Mouse (Mus musculus) cerebellum, adult 9-11 months (tissue): ENCODE results near the gene Dhdh.
A peak's percentile ranks its signal among the peaks of the same experiment; 100 is the strongest.
"Not testable (repeated sequence)": the region's sequence is repeated elsewhere in the genome, so short reads cannot be mapped to it uniquely, and the experiment has no call there.

Experiments
- DNase-seq: peaks from one replicate; pipeline ENCODE4 v3.0.0; 2022

Gene Dhdh

GRCm38 (mm10) chr7:45488293-45489204 is at the start of gene Dhdh:
Gene Dhdh (minus strand): TSS chr7:45488805.
- DNase-seq: peak; percentile 79

GRCm38 (mm10) chr7:45537602-45538001 is 49.0 kb upstream of the Dhdh start:
- peak; percentile 54 for DNase-seq

- no peak for DNase-seq
These were observed 47.1 kb upstream of the Dhdh start for GRCm38 (mm10) chr7:45535676-45536075.

GRCm38 (mm10) chr7:45530643-45531042 is 42.0 kb upstream of the Dhdh start:
- DNase-seq: no peak

GRCm38 (mm10) chr7:45529461-45529860 is 40.9 kb upstream of the Dhdh start:
- DNase-seq: peak; percentile 39

GRCm38 (mm10) chr7:45527169-45527568 is 38.6 kb upstream of the Dhdh start:
- not testable (repeated sequence) for DNase-seq

- peak; percentile 60 for DNase-seq
These were observed 38.0 kb upstream of the Dhdh start for GRCm38 (mm10) chr7:45526474-45527120.

GRCm38 (mm10) chr7:45525809-45526473 is 37.3 kb upstream of the Dhdh start, which contains the start of the genes Ppp1r15a and Plekha4:
Gene Ppp1r15a (minus strand): TSS chr7:45526268.
Gene Plekha4 (plus strand): TSS chr7:45526330.
- DNase-seq: peak; percentile 94

- DNase-seq: peak; percentile 69
These were observed 36.4 kb upstream of the Dhdh start for GRCm38 (mm10) chr7:45524841-45525621.

- DNase-seq: no peak
These were observed 35.1 kb upstream of the Dhdh start for GRCm38 (mm10) chr7:45523678-45524170.

- DNase-seq: peak; percentile 61
These were observed 34.5 kb upstream of the Dhdh start for GRCm38 (mm10) chr7:45522957-45523676.

GRCm38 (mm10) chr7:45522194-45522752 is 33.7 kb upstream of the Dhdh start:
- no peak for DNase-seq

- peak; percentile 88 for DNase-seq
These were observed 33.2 kb upstream of the Dhdh start for GRCm38 (mm10) chr7:45521728-45522184.

- DNase-seq: peak; percentile 59
These were observed 32.0 kb upstream of the Dhdh start for GRCm38 (mm10) chr7:45520605-45521004.

GRCm38 (mm10) chr7:45519345-45520120 is 30.9 kb upstream of the Dhdh start:
- DNase-seq: no peak

- DNase-seq: no peak
These were observed 30.0 kb upstream of the Dhdh start for GRCm38 (mm10) chr7:45518618-45519017.

- not testable (repeated sequence) for DNase-seq
These were observed 28.2 kb upstream of the Dhdh start for GRCm38 (mm10) chr7:45516846-45517245.

- no peak for DNase-seq
These were observed 26.8 kb upstream of the Dhdh start for GRCm38 (mm10) chr7:45515436-45515835.

- DNase-seq: no peak
These were observed 25.8 kb upstream of the Dhdh start for GRCm38 (mm10) chr7:45514411-45514810.
